Mouse (Mus musculus) lung, embryonic 14.5 days (tissue): ENCODE data around the gene Rsad2. TPM values are rescaled to one million over a fixed set of nuclear protein-coding genes. Genes with fewer than 3 reads are reported as not detected.
"Not testable (repeated sequence)": the region's sequence is repeated elsewhere in the genome, so short reads cannot be mapped to it uniquely, and the experiment has no call there.

Experiments
- ATAC-seq: fragments of 200-750 bp; cut with Nextera tagmentation; 2 replicates; pipeline ENCODE4 v1.8.0; 2017; ENCODE audit warnings: mild to moderate bottlenecking, moderate TSS enrichment, moderate library complexity; ENCODE audit not compliant: insufficient read depth
- DNase-seq: peaks from one replicate; pipeline ENCODE4 v3.0.0-alpha.2; 2015
- H3K27ac ChIP-seq: fragments of 300-500 bp; sonication (generic); 2 replicates; pipeline ENCODE4 v1.5.1; 2014; ENCODE audit warnings: low read depth, mild to moderate bottlenecking, moderate library complexity
- H3K27me3 ChIP-seq: fragments of 300-500 bp; sonication (generic); 2 replicates; pipeline ENCODE4 v1.6.1; 2014; ENCODE audit warnings: low read length, control low read depth; ENCODE audit not compliant: insufficient read depth
- H3K36me3 ChIP-seq: fragments of 300-500 bp; sonication (generic); 2 replicates; pipeline ENCODE4 v1.6.1; 2014; ENCODE audit warnings: control low read depth; ENCODE audit not compliant: insufficient read depth
- H3K4me1 ChIP-seq: fragments of 300-500 bp; sonication (generic); 2 replicates; pipeline ENCODE4 v1.6.1; 2014; ENCODE audit warnings: antibody characterized with exemption, control low read depth; ENCODE audit not compliant: insufficient read depth
- H3K4me2 ChIP-seq: fragments of 300-500 bp; sonication (generic); 2 replicates; pipeline ENCODE4 v1.6.1; 2014; ENCODE audit warnings: mild to moderate bottlenecking
- H3K4me3 ChIP-seq: fragments of 300-500 bp; sonication (generic); 2 replicates; pipeline ENCODE4 v1.5.1; 2014; ENCODE audit warnings: low read depth, low read length
- H3K9ac ChIP-seq: fragments of 300-500 bp; sonication (generic); 2 replicates; pipeline ENCODE4 v1.6.1; 2014
- H3K9me3 ChIP-seq: fragments of 300-500 bp; sonication (generic); 2 replicates; pipeline ENCODE4 v1.6.1; 2016; ENCODE audit warnings: low read depth, low read length, control low read depth
- CTCF ChIP-seq: IDR thresholded peaks from 2 replicates; pipeline ENCODE4 v1.5.1; 2016; ENCODE audit warnings: antibody characterized with exemption, low read depth
- WGBS: fragments of 180-500 bp; shearing (Covaris S2); extraction: QIAGEN DNeasy Blood & Tissue Kit; methylation state at CpG from one replicate; pipeline ENCODE4 v1.1.7; 2014; 5-methylcytosine and 5-hydroxymethylcytosine counted together
- polyA plus RNA-seq: library from polyadenylated mRNA; unstranded; fragments of >200 nt; fragmentation: Nextera tagmentation; extraction: Ambion mirVana; gene quantifications from 2 replicates; pipeline ENCODE4 v1.2.1, GENCODE M21; 2014

Gene Rsad2
- polyA plus RNA-seq, result 0.30 and 0.31 TPM in 2 replicates

GRCm38 (mm10) chr12:26456028-26456698 is at the start of gene Rsad2:
Gene Rsad2 (minus strand): TSS chr12:26456452.
- no peak within 1 kb of the TSS for H3K9ac ChIP-seq
- peak; percentile 85 for DNase-seq
- no peaks in the 10 kb centered on the region for H3K27me3 ChIP-seq
- WGBS, result 22% methylated on average over 13 of the region's 13 CpGs
- H3K4me2 ChIP-seq, result peak within 1 kb of the TSS; percentile 46
- no peaks in the 10 kb centered on the region for H3K9me3 ChIP-seq
- no peak for TF ChIP-seq CTCF
- ATAC-seq, result peak; percentile 92
- H3K4me3 ChIP-seq, result no peak within 1 kb of the TSS
- no peak within 1 kb of the TSS for H3K27ac ChIP-seq
- peaks cover 7% of the 10 kb centered on the region; the same call in 1 of the 2 replicates for H3K4me1 ChIP-seq
- no peaks in the 10 kb centered on the region for H3K36me3 ChIP-seq

GRCm38 (mm10) chr12:26501042-26501441 is 44.8 kb upstream of the Rsad2 start:
- no peak for TF ChIP-seq CTCF
- Histone ChIP-seq H3K4me3 (no peak overlapping the region), H3K4me2 (no peak overlapping the region), H3K9me3 (no peaks in the 10 kb centered on the region), H3K27me3 (no peaks in the 10 kb centered on the region), H3K36me3 (no peaks in the 10 kb centered on the region), H3K4me1 (no peaks in the 10 kb centered on the region), H3K9ac (no peak overlapping the region), H3K27ac (no peak overlapping the region)
- ATAC-seq (no peak), DNase-seq (peak; percentile 13)
- WGBS, result 63% methylated on average over 3 of the region's 3 CpGs

DNA sequence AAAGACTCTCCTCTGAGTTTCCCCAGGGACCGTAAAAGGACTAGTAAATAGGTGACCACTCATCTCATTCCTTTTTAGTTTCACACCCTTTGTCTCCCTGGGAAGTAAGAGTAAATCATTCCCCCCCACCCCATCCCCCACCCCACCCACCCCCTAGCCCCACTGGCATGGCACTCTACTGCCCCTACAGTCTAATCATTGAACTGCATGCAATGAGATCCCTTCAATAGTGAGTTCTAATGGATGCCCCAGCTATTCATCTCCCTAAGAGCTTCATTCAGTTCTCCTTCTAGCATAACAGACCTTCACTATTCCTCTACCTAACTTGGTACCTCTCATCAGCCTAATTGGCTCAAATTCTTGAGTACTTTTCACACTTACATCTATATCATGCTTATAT is 33.7 kb upstream of the Rsad2 start:
- Histone ChIP-seq H3K27me3 (no peaks in the 10 kb centered on the region), H3K36me3 (no peaks in the 10 kb centered on the region), H3K4me1 (no peaks in the 10 kb centered on the region), H3K27ac (no peak overlapping the region), H3K9me3 (no peaks in the 10 kb centered on the region), H3K9ac (no peak overlapping the region), H3K4me3 (no peak overlapping the region), H3K4me2 (no peak overlapping the region)
- peak; percentile 22 for DNase-seq
- ATAC-seq, result no peak
- 100% methylated on average over 1 of the region's 1 CpGs for WGBS
- TF ChIP-seq CTCF, result peak; percentile 26; the same call in 1 of the 2 replicates

DNA sequence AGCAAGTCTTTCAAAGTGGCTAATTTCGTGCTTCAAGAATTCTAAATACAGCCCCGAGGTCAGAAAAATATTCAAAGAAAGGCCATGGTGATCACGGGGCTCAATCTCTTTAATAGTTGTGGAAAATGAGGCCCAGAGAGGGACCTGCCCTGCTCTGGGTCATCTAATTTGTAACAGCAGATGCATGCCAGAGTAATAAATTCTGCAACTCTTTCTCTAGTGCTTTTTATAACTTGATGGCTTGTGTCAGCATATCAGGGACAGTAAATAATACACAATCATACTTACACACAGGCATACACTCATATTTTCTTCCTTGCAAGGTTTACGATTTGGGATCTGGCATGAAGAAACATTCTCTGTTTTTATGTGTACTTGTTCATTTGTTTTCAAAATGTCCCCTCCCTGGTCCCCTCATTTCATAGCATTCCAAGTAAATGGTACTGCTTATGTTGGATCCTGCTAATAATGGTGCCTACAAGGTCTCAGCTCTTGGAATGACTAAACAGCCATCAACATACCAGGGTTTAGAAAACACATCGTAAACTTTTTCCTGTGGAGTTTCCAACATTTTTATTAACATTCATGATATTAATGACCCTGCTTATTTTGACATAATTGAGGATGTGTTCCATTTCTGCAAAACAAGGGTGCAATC is 32.5 kb upstream of the Rsad2 start:
- H3K4me3 ChIP-seq, result no peak overlapping the region
- H3K4me2 ChIP-seq, result no peak overlapping the region
- no peaks in the 10 kb centered on the region for H3K36me3 ChIP-seq
- ATAC-seq, result no peak
- H3K27me3 ChIP-seq, result no peaks in the 10 kb centered on the region
- no peak overlapping the region for H3K9ac ChIP-seq
- DNase-seq, result no peak
- WGBS, result 47% methylated on average over 5 of the region's 5 CpGs
- no peak overlapping the region for H3K27ac ChIP-seq
- no peak for TF ChIP-seq CTCF
- no peaks in the 10 kb centered on the region for H3K9me3 ChIP-seq
- no peaks in the 10 kb centered on the region for H3K4me1 ChIP-seq

- H3K4me3 ChIP-seq, result no peak overlapping the region
- ATAC-seq (no peak), DNase-seq (peak; percentile 82)
- H3K9ac ChIP-seq, result no peak overlapping the region
- H3K36me3 ChIP-seq, result no peaks in the 10 kb centered on the region
- TF ChIP-seq CTCF, result peak; percentile 75
- H3K4me2 ChIP-seq, result no peak overlapping the region
- no peaks in the 10 kb centered on the region for H3K9me3 ChIP-seq
- 47% methylated on average over 14 of the region's 14 CpGs for WGBS
- H3K27ac ChIP-seq, result no peak overlapping the region
- H3K27me3 ChIP-seq, result no peaks in the 10 kb centered on the region
- H3K4me1 ChIP-seq, result no peaks in the 10 kb centered on the region
Measured at GRCm38 (mm10) chr12:26487874-26488616, 31.8 kb upstream of the Rsad2 start.

GRCm38 (mm10) chr12:26485738-26486580 is 29.7 kb upstream of the Rsad2 start:
- H3K36me3 ChIP-seq, ATAC-seq, H3K9me3 ChIP-seq, H3K9ac ChIP-seq, DNase-seq, H3K4me3 ChIP-seq, H3K4me2 ChIP-seq, H3K27ac ChIP-seq, H3K4me1 ChIP-seq, H3K27me3 ChIP-seq: not testable (repeated sequence)
- 88% methylated on average over 12 of the region's 12 CpGs for WGBS
